Mouse (Mus musculus) heart, postnatal 0 days (tissue): ENCODE measurements at regions not wholly inside any gene's neighbourhood (a gene's known extent, or its start where the extent isn't known, plus 50 kb on each side); places are given as distances from the start of the nearest gene placed in this dataset.

Experiments
- ATAC-seq: fragments of 200-750 bp; cut with Nextera tagmentation; 2 replicates; pipeline ENCODE4 v1.8.0; 2017; ENCODE audit warnings: low read depth, moderate number of reproducible peaks, moderate library complexity; ENCODE audit not compliant: insufficient read depth
- DNase-seq: peaks from one replicate; pipeline ENCODE4 v3.0.0-alpha.2; 2016; ENCODE audit warnings: low spot score
- H3K27ac ChIP-seq: fragments of 300-500 bp; sonication (generic); 2 replicates; pipeline ENCODE4 v1.5.1; 2014; ENCODE audit warnings: low read depth, mild to moderate bottlenecking
- H3K27me3 ChIP-seq: fragments of 300-500 bp; sonication (generic); 2 replicates; pipeline ENCODE4 v1.6.1; 2014; ENCODE audit warnings: low read length, mixed read lengths; ENCODE audit not compliant: control insufficient read depth, insufficient read depth
- H3K36me3 ChIP-seq: fragments of 300-500 bp; sonication (generic); replicated peaks from 2 replicates; pipeline ENCODE4 v1.6.1; 2014; ENCODE audit warnings: low read length, mixed read lengths; ENCODE audit not compliant: control insufficient read depth, insufficient read depth
- H3K4me1 ChIP-seq: fragments of 300-500 bp; sonication (generic); 2 replicates; pipeline ENCODE4 v1.6.1; 2014; ENCODE audit warnings: antibody characterized with exemption; ENCODE audit not compliant: control insufficient read depth, insufficient read depth
- H3K4me2 ChIP-seq: fragments of 300-500 bp; sonication (generic); 2 replicates; pipeline ENCODE4 v1.6.1; 2014; ENCODE audit warnings: low read depth, mild to moderate bottlenecking, low read length, moderate library complexity
- H3K4me3 ChIP-seq: fragments of 300-500 bp; sonication (generic); 2 replicates; pipeline ENCODE4 v1.5.1; 2014; ENCODE audit warnings: low read depth, low read length
- H3K9ac ChIP-seq: fragments of 300-500 bp; sonication (generic); replicated peaks from 2 replicates; pipeline ENCODE4 v1.6.1; 2014; ENCODE audit warnings: low read depth, low read length, mixed read lengths
- H3K9me3 ChIP-seq: fragments of 300-500 bp; sonication (generic); replicated peaks from 2 replicates; pipeline ENCODE4 v1.6.1; 2016; ENCODE audit warnings: low read length; ENCODE audit not compliant: control insufficient read depth
- CTCF ChIP-seq: IDR thresholded peaks from 2 replicates; pipeline ENCODE4 v1.5.1; 2016; ENCODE audit warnings: antibody characterized with exemption, control low read depth, low read depth
- EP300 ChIP-seq: IDR thresholded peaks from 2 replicates; pipeline ENCODE4 v1.6.1; 2016; ENCODE audit warnings: antibody characterized with exemption, low read depth
- WGBS: fragments of 180-500 bp; shearing (Covaris S2); extraction: QIAGEN DNeasy Blood & Tissue Kit; methylation state at CpG from one replicate; pipeline ENCODE4 v1.1.7; 2014; 5-methylcytosine and 5-hydroxymethylcytosine counted together

DNA sequence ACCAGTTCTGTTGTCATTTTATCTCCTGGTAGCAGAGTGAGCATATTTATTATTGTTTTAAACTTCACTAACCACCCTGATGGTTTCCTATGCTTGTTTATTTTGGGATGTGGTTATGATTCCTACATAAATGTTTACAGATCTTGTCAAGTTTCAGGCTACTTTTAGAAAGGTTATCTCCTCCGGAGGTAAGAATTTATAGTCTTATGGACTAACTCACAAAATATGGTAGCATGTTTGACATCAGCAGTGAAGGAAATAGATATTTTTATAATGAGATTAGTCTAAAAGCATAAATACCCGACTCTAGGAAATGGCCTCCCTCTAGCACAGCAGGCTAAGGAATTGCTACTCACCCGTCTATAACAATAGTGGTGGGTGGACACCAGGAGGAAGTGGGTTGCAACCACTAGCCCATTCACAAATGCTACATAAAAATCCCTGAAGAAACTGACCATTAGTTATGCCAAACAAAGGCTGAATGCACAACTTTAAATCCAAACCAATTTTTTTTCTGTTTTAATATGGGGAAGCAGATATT, 228.6 kb upstream of the Sema3d start:
- Histone ChIP-seq H3K36me3 (no peaks in the 10 kb centered on the region), H3K9me3 (no peaks in the 10 kb centered on the region), H3K27ac (no peak overlapping the region), H3K4me2 (no peak overlapping the region), H3K4me3 (no peak overlapping the region), H3K27me3 (no peaks in the 10 kb centered on the region), H3K4me1 (no peaks in the 10 kb centered on the region), H3K9ac (no peak overlapping the region)
- no peak for TF ChIP-seq CTCF
- no peak for TF ChIP-seq EP300
- ATAC-seq (no peak), DNase-seq (no peak)
- WGBS: 48% methylated on average over 3 of the region's 3 CpGs

DNA sequence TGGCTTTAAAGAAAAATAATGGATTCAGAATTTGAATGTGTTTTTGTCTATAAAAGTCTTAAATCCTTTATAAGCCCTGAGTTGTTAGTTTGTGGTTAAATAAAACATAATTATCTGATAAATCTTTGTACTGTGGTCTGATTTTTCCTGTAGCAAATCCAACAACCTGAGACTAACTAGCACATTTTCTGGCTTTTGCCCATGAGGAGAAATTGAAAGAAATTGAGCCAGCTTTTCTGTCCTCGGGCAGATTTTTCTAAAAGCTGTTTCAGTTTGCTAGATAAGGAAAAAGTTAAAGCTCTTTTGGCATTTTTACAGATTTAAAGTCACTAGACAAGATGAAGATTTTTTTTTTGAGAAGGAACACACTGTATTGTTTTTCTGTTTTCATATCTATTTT, 191.5 kb upstream of the Sema3d start:
- WGBS: 41% methylated on average over 1 of the region's 1 CpGs
- no peaks in the 10 kb centered on the region for H3K27me3 ChIP-seq
- H3K4me2 ChIP-seq: no peak overlapping the region
- no peak overlapping the region for H3K4me3 ChIP-seq
- H3K9ac ChIP-seq: no peak overlapping the region
- no peaks in the 10 kb centered on the region for H3K4me1 ChIP-seq
- H3K27ac ChIP-seq: no peak overlapping the region
- H3K9me3 ChIP-seq: no peaks in the 10 kb centered on the region
- no peak for ATAC-seq
- H3K36me3 ChIP-seq: no peaks in the 10 kb centered on the region
- TF ChIP-seq EP300: no peak
- TF ChIP-seq CTCF: no peak
- no peak for DNase-seq

DNA sequence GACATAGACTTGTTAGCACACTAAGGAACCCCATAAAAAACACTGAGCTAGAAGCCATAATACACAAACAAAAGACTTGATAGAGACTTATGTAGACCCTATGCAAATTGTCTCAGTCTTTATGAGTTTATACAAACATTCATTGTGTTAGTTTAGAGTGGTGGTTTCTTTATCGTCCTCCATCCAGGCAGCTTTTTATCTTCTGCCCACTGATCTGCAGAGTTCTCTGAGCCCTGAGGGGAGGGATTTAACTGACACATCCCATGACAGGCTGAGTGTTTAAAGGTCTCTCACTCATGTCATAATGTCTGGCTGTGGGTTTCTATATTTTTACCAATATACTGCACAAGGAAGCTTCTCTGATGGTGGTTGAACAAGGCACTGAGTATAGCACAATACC, 175.7 kb upstream of the Sema3d start:
- Histone ChIP-seq H3K9ac (no peak overlapping the region), H3K4me2 (no peak overlapping the region), H3K4me3 (no peak overlapping the region), H3K4me1 (no peaks in the 10 kb centered on the region), H3K27me3 (no peaks in the 10 kb centered on the region), H3K27ac (no peak overlapping the region), H3K36me3 (no peaks in the 10 kb centered on the region), H3K9me3 (no peaks in the 10 kb centered on the region)
- DNase-seq (no peak), ATAC-seq (no peak)
- WGBS: 79% methylated on average over 1 of the region's 1 CpGs
- TF ChIP-seq CTCF: no peak
- no peak for TF ChIP-seq EP300

DNA sequence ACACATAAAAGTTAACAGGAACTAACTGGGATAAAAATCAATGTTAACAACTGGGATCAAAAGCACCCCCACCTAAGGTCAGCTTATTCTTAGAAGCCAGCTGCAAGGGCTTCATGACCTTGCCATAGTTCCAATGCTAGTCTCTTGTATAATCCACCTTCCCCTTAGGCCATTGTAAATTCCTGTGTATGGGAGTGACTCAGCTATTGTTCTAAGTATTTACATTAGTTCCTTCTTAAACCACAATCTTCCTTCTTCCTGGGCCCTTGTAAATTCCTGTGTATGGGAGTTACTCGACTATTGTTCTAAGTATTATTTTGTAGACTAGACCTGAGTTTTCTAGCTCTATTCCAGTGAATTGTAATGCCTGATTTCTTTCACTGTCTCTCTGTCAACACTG, 173.6 kb upstream of the Sema3d start:
- no peak for TF ChIP-seq CTCF
- TF ChIP-seq EP300: no peak
- no peak for ATAC-seq
- Histone ChIP-seq H3K4me2 (no peak overlapping the region), H3K36me3 (no peaks in the 10 kb centered on the region), H3K27me3 (no peaks in the 10 kb centered on the region), H3K9me3 (no peaks in the 10 kb centered on the region), H3K4me3 (no peak overlapping the region), H3K4me1 (no peaks in the 10 kb centered on the region), H3K9ac (no peak overlapping the region), H3K27ac (no peak overlapping the region)
- no peak for DNase-seq
- WGBS: 56% methylated on average over 1 of the region's 1 CpGs

DNA sequence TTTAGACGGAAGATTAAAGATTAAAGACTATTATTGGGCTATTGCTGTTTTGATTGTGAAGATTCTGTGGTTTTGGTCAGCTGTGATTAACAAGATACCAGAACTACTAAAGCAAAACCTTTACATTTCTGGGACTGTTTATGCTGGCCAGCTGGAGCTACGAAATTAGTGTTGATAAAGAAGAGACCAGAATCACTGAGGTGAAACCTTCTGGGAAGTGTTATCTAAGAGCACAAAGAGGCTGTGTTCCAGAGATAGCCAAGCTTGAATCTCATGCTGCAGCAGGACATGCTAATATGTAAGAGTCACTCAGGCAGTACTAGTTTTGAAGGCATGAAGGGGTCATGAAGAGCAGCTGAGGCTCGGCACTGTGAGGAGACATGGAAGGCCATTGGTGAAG, 169.7 kb upstream of the Sema3d start:
- WGBS: 69% methylated on average over 3 of the region's 3 CpGs
- Histone ChIP-seq H3K27me3 (no peaks in the 10 kb centered on the region), H3K9me3 (no peaks in the 10 kb centered on the region), H3K36me3 (no peaks in the 10 kb centered on the region), H3K27ac (no peak overlapping the region), H3K4me2 (no peak overlapping the region), H3K9ac (no peak overlapping the region), H3K4me1 (no peaks in the 10 kb centered on the region), H3K4me3 (no peak overlapping the region)
- DNase-seq: no peak
- no peak for ATAC-seq
- TF ChIP-seq EP300 (no peak), CTCF (no peak)

DNA sequence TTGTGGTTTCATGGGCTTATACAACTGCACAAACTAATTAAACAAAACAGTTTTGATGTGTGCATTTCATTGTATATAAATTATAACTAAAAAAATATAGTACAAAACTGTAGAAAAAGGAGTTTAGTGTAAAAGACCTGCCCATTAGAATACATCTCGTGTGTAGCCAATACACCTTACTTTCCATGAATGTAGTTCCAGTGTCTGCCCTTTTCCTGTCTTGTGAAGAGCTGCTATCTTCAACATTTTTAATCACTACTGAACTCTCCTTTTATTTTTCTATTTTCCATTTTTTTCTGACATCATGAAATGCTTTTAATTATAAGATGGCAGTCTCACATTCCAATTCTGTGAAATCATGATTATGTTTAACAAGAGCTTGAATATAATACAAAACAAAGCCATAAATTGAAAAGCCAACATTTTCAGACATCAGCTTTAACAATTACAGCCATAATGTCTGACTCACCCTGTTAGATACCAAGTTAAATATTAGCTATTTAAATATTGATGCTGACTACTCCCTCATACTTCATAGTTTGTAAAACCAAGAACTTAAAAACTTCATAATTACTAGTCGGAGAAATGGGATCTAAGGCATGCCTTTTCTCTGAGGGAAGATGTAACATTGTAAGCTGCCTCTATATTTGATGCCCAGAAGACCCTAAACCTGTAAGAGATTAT, 163.6 kb upstream of the Sema3d start:
- TF ChIP-seq CTCF (no peak), EP300 (no peak)
- Histone ChIP-seq H3K4me2 (no peak overlapping the region), H3K27me3 (no peaks in the 10 kb centered on the region), H3K4me3 (no peak overlapping the region), H3K36me3 (no peaks in the 10 kb centered on the region), H3K27ac (no peak overlapping the region), H3K9ac (no peak overlapping the region), H3K9me3 (no peaks in the 10 kb centered on the region), H3K4me1 (no peaks in the 10 kb centered on the region)
- DNase-seq (no peak), ATAC-seq (no peak)
- 69% methylated on average over 2 of the region's 2 CpGs for WGBS
